Mouse (Mus musculus) intestine, embryonic 14.5 days (tissue): ENCODE data around the gene Arhgap32. TPM values are rescaled to one million over a fixed set of nuclear protein-coding genes. Genes with fewer than 3 reads are reported as not detected.

Experiments used
- ATAC-seq: fragments of 200-750 bp; cut with Nextera tagmentation; replicated peaks from 2 replicates; pipeline ENCODE4 v1.8.0; 2017; ENCODE audit warnings: low read depth, moderate number of reproducible peaks, moderate TSS enrichment, moderate library complexity; ENCODE audit not compliant: low FRiP score, low TSS enrichment
- DNase-seq: peaks from one replicate; pipeline ENCODE4 v3.0.0-alpha.2; 2018; ENCODE audit warnings: low spot score
- H3K27ac ChIP-seq: fragments of 300-500 bp; sonication (generic); 2 replicates; pipeline ENCODE4 v1.5.1; 2014; ENCODE audit warnings: low read depth, mild to moderate bottlenecking, control low read depth
- H3K27me3 ChIP-seq: fragments of 300-500 bp; sonication (generic); replicated peaks from 2 replicates; pipeline ENCODE4 v1.6.1; 2014; ENCODE audit warnings: low read length, control low read depth; ENCODE audit not compliant: control insufficient read depth, insufficient read depth
- H3K36me3 ChIP-seq: fragments of 300-500 bp; sonication (generic); 2 replicates; pipeline ENCODE4 v1.6.1; 2014; ENCODE audit warnings: low read length, control low read depth; ENCODE audit not compliant: control insufficient read depth, insufficient read depth
- H3K4me1 ChIP-seq: fragments of 300-500 bp; sonication (generic); replicated peaks from 2 replicates; pipeline ENCODE4 v1.6.1; 2014; ENCODE audit warnings: low read length, control low read depth, mixed read lengths; ENCODE audit not compliant: control insufficient read depth, insufficient read depth
- H3K4me2 ChIP-seq: fragments of 300-500 bp; sonication (generic); 2 replicates; pipeline ENCODE4 v1.6.1; 2014; ENCODE audit warnings: low read length
- H3K4me3 ChIP-seq: fragments of 300-500 bp; sonication (generic); 2 replicates; pipeline ENCODE4 v1.5.1; 2014; ENCODE audit warnings: low read depth, low read length, control low read depth, mixed read lengths
- H3K9ac ChIP-seq: fragments of 300-500 bp; sonication (generic); 2 replicates; pipeline ENCODE4 v1.6.1; 2014; ENCODE audit warnings: mild to moderate bottlenecking, low read length
- H3K9me3 ChIP-seq: fragments of 300-500 bp; sonication (generic); 2 replicates; pipeline ENCODE4 v1.6.1; 2016; ENCODE audit warnings: low read length, control low read depth; ENCODE audit not compliant: control insufficient read depth
- WGBS: fragments of 180-500 bp; shearing (Covaris S2); extraction: QIAGEN DNeasy Blood & Tissue Kit; methylation state at CpG from one replicate; pipeline ENCODE4 v1.1.7; 2014; 5-methylcytosine and 5-hydroxymethylcytosine counted together
- polyA plus RNA-seq: library from polyadenylated mRNA; unstranded; fragments of >200 nt; fragmentation: Nextera tagmentation; extraction: Ambion mirVana; gene quantifications from 2 replicates; pipeline ENCODE4 v1.2.1, GENCODE M21; 2014

Arhgap32 gene
- polyA plus RNA-seq, 1 experiment from 2014 or later, result 10.6 TPM

DNA sequence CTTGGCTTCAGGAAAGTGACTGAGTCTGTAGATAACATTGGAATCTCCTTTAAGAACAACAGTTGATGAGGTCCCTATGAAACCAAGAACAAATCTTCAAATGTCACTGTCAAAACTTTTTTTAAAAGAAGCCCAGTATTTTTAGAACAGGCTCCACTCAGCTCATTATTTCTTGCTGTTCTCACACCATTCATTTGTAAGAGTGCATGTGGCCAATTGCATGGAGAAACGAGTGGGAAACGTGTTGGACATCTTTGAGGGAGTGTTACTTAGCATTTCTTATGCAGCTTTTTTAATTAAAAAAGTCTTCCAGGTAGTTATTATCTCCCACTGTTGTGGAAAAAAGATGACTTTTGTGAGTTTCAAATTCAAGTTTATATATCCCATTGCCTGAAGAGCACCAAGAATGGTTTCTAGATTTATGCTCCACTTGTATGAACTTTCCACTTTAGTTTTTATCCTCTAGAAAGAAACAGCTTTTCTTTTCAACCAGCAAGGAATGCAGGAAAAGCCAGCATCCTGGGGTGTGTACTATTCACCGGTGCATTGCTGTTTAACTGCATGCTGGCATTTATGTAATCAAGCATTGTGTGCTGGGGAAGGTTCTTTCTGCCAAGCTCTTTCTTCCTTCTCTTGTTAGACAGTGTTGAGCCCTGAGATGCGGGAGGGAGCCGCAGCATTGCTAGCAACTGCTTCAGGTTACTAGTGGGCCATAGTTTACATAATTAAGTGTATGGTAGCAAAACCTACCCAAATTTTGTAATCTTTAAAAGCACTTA, 76.5 kb downstream of the Arhgap32 start:
- ATAC-seq, result no peak
- no peak for DNase-seq
- Histone ChIP-seq H3K36me3 (peaks cover 19% of the 10 kb centered on the region), H3K9me3 (no peaks in the 10 kb centered on the region), H3K27me3 (no peaks in the 10 kb centered on the region), H3K4me3 (no peak overlapping the region), H3K9ac (no peak overlapping the region), H3K4me1 (no peaks in the 10 kb centered on the region), H3K27ac (no peak overlapping the region), H3K4me2 (no peak overlapping the region)
- WGBS, result 83% methylated on average over 5 of the region's 5 CpGs

GRCm38 (mm10) chr9:32204450-32204990, 88.6 kb downstream of the Arhgap32 start:
- Histone ChIP-seq H3K4me2 (no peak overlapping the region), H3K27ac (no peak overlapping the region), H3K27me3 (no peaks in the 10 kb centered on the region), H3K9ac (no peak overlapping the region), H3K9me3 (no peaks in the 10 kb centered on the region), H3K4me3 (no peak overlapping the region), H3K4me1 (no peaks in the 10 kb centered on the region), H3K36me3 (peaks cover 5% of the 10 kb centered on the region; the same call in 1 of the 2 replicates)
- no peak for ATAC-seq
- DNase-seq, result no peak
- 70% methylated on average over 7 of the region's 7 CpGs for WGBS

GRCm38 (mm10) chr9:32207133-32207532, 91.2 kb downstream of the Arhgap32 start:
- Histone ChIP-seq H3K4me2 (no peak overlapping the region), H3K27me3 (no peaks in the 10 kb centered on the region)

DNA sequence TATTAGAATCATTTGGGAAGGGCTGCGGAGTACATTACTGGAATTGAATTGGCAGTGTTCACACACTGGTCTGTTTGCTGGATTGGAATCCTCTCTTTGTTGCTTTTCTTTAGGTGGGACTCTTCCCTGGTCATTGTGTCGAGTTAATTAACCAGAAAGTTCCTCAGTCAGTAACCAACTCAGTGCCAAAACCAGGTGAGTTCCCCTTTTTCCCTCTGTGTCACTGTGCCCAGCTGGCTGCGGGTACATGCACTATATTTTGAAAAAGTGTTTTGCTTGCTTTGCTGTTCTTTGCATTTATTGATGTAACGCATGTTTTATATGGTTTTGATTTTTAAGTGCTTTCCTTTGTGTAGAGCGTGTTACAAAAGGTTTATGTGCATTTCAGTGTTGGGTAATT, 92.1 kb downstream of the Arhgap32 start:
- Histone ChIP-seq H3K4me3 (no peak overlapping the region), H3K27ac (no peak overlapping the region), H3K4me1 (no peaks in the 10 kb centered on the region), H3K36me3 (peaks cover 5% of the 10 kb centered on the region; the same call in 1 of the 2 replicates), H3K4me2 (no peak overlapping the region), H3K9ac (no peak overlapping the region), H3K9me3 (no peaks in the 10 kb centered on the region), H3K27me3 (no peaks in the 10 kb centered on the region)
- ATAC-seq (no peak), DNase-seq (no peak)
- 92% methylated on average over 5 of the region's 5 CpGs for WGBS

More at GRCm38 (mm10) chr9:32207133-32207532, 91.2 kb downstream of the Arhgap32 start:
- ATAC-seq, result no peak
- Histone ChIP-seq H3K4me3 (no peak overlapping the region), H3K9ac (no peak overlapping the region), H3K4me1 (no peaks in the 10 kb centered on the region), H3K27ac (no peak overlapping the region), H3K9me3 (no peaks in the 10 kb centered on the region), H3K36me3 (peaks cover 5% of the 10 kb centered on the region; the same call in 1 of the 2 replicates)
- 89% methylated on average over 8 of the region's 8 CpGs for WGBS
- DNase-seq, result no peak

- no peak overlapping the region for H3K9ac ChIP-seq
- 74% methylated on average over 5 of the region's 5 CpGs for WGBS
- no peaks in the 10 kb centered on the region for H3K9me3 ChIP-seq
- H3K4me2 ChIP-seq, result no peak overlapping the region
- ATAC-seq (no peak), DNase-seq (no peak)
- no peak overlapping the region for H3K4me3 ChIP-seq
- no peaks in the 10 kb centered on the region for H3K4me1 ChIP-seq
- no peaks in the 10 kb centered on the region for H3K27me3 ChIP-seq
- H3K36me3 ChIP-seq, result no peaks in the 10 kb centered on the region
- H3K27ac ChIP-seq, result no peak overlapping the region
Observed at GRCm38 (mm10) chr9:32216820-32217567, 101.1 kb downstream of the Arhgap32 start.

DNA sequence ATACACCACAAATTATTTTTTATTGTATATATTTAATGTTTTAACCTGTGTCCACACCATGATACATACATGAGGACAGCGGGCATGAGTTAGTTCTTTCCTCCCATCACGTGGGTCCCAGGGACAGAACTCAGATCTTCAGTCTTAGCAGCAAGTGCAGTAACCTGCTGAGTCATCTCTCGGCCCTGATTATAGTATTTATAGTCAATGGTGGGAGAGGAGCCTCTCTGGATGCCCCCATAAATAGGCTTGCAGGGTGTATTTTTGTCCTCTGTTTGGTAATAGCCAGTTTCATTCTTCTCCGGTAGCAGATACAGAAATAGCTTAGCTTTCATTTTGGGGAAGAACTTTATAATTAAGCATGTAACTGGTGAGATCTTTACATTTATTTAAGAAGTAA, 103.5 kb downstream of the Arhgap32 start:
- no peaks in the 10 kb centered on the region for H3K27me3 ChIP-seq
- H3K27ac ChIP-seq, result no peak overlapping the region
- H3K4me1 ChIP-seq, result peaks cover 15% of the 10 kb centered on the region; the same call in 1 of the 2 replicates
- DNase-seq (no peak), ATAC-seq (no peak)
- 87% methylated on average over 4 of the region's 4 CpGs for WGBS
- no peak overlapping the region for H3K4me3 ChIP-seq
- no peak overlapping the region for H3K9ac ChIP-seq
- H3K4me2 ChIP-seq, result no peak overlapping the region
- H3K36me3 ChIP-seq, result no peaks in the 10 kb centered on the region
- no peaks in the 10 kb centered on the region for H3K9me3 ChIP-seq

GRCm38 (mm10) chr9:32222184-32222583, 106.2 kb downstream of the Arhgap32 start:
- no peak overlapping the region for H3K9ac ChIP-seq
- ATAC-seq, result no peak
- no peaks in the 10 kb centered on the region for H3K27me3 ChIP-seq
- DNase-seq, result no peak
- H3K27ac ChIP-seq, result no peak overlapping the region
- H3K9me3 ChIP-seq, result no peaks in the 10 kb centered on the region
- 67% methylated on average over 4 of the region's 4 CpGs for WGBS
- H3K4me1 ChIP-seq, result peaks cover 18% of the 10 kb centered on the region; the same call in 1 of the 2 replicates
- H3K36me3 ChIP-seq, result no peaks in the 10 kb centered on the region
- no peak overlapping the region for H3K4me2 ChIP-seq
- H3K4me3 ChIP-seq, result no peak overlapping the region

GRCm38 (mm10) chr9:32223739-32224529, 108.0 kb downstream of the Arhgap32 start:
- no peak overlapping the region for H3K9ac ChIP-seq
- H3K27ac ChIP-seq, result peak overlapping the region; percentile 10; the same call in 1 of the 2 replicates
- no peaks in the 10 kb centered on the region for H3K9me3 ChIP-seq
- DNase-seq (peak; percentile 80), ATAC-seq (peak; percentile 94)
- WGBS, result 48% methylated on average over 5 of the region's 5 CpGs
- peak overlapping the region; percentile 29 for H3K4me3 ChIP-seq
- H3K27me3 ChIP-seq, result no peaks in the 10 kb centered on the region
- H3K4me1 ChIP-seq, result peaks cover 18% of the 10 kb centered on the region; the same call in 1 of the 2 replicates
- H3K36me3 ChIP-seq, result no peaks in the 10 kb centered on the region
- peak overlapping the region; percentile 27; the same call in 1 of the 2 replicates for H3K4me2 ChIP-seq
